Mouse (Mus musculus): ENCODE data around the gene Gng11. TPM values are rescaled to one million over a fixed set of nuclear protein-coding genes. Genes with fewer than 3 reads are reported as not detected.

The Gng11 gene
- polyA plus RNA-seq (2017; shearing (Covaris generic)), result not detected

DNA sequence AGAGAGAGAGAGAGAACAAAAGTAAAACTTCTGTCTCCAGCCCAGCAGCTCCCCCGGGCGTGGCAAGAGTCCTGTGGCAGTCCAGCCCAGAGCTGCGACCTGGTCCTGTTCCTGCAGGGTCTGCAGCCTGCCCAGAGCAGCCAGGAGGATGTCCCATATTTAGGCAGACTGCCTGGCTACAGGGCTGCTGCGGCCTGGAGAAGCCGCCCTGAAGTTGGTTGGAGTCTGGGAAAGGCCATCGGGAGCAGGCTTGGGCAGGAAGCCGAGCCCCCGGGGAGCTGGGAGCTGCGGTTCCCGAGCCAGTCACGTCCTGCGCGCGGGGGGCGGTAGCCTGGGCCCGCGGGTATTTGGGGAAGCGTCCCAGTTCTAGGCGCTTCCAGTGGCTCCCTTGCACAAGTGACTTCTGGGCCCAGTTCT is at the start of gene Gng11:
Gng11 (plus strand) TSS at position 15 of the 417 bp plus-strand sequence.

DNA sequence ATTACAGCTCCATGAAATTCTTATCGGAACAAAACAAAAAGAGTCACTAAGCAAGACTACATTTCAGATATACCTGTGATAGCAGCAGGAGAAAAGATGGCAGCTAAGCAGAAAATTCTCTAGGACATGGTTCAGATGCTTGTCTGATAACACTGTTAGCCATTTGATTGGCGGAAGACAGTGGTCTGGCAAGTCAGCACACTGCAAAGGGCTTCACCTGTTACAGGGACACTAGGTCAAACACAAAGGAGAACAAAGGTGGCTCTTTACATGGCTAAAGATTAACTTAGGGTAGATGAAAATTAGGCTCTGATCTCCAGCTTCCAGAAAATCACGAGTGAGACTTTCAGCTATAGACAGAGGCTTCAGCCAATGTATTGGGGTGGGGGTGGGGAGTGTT is 15.0 kb upstream of the Gng11 start, which contains the start of gene Tfpi2:
Tfpi2 (minus strand) TSS at position 170 of the 400 bp plus-strand sequence.

DNA sequence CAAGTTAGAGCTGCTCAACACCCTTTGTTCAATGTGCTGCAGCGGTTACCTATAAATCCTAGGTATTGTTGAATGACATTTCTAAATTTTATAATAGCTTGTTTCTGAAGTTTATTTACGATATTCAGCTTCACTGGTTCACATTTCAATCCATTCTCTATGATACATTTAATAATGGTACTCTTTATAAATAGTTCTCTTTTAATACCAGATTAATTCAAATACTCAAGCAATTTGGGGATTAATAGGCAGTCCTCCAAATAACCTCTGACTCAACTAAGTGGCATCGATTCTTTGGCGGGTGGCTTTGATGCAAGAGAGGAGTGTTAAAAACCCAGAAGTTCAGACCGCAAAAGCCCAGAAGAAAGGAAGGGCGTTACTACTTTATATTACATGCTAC is 10.2 kb upstream of the Gng11 start, which contains the start of gene Gngt1:
Gngt1 (plus strand) TSS at position 301 of the 400 bp plus-strand sequence.

Other genes starting within 250 kb of the Gng11 start
- not detected for gene Calcr, start 239.2 kb upstream of the Gng11 start, polyA plus RNA-seq (2017; shearing (Covaris generic))
- not detected for gene Tfpi2, start 15.0 kb upstream of the Gng11 start, polyA plus RNA-seq (2017; shearing (Covaris generic))
- gene Gngt1, start 10.1 kb upstream of the Gng11 start, polyA plus RNA-seq (2017; shearing (Covaris generic)), result not detected
- 22.7 TPM for gene Bet1, start 83.1 kb downstream of the Gng11 start, polyA plus RNA-seq (2017; shearing (Covaris generic))

Measured in effector memory CD4-positive, alpha-beta T cell, adult 5 months (primary cell).